Mouse (Mus musculus) liver (tissue): Measurements from ENCODE around the gene Retnla.
"Not testable (repeated sequence)": the region's sequence is repeated elsewhere in the genome, so short reads cannot be mapped to it uniquely, and the experiment has no call there.

Experiments used
- DNase-seq: peaks from one replicate; pipeline ENCODE4 v3.0.0-alpha.2; 2020; ENCODE audit warnings: mixed read lengths

The Retnla gene

DNA sequence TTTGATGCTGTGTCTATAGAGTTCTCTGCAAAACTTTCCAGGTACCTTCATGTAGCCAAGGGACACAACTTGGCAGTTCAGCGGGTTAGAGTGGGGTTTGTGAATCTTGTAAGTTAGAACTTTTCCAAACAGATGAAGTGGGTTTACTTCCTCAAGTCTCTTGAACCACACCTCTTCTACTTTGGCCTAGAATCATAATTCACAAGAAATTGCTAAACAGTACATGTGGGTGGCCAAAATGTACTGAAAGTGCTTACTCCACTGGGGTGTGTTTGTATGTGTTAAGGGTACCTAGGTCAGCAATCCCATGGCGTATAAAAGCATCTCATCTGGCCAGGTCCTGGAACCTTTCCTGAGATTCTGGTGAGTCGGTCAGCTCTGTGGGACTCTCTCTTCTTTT is at the start of gene Retnla:
Gene Retnla (plus strand): TSS at position 286 of the 400 bp plus-strand sequence.
- no peak for DNase-seq

DNA sequence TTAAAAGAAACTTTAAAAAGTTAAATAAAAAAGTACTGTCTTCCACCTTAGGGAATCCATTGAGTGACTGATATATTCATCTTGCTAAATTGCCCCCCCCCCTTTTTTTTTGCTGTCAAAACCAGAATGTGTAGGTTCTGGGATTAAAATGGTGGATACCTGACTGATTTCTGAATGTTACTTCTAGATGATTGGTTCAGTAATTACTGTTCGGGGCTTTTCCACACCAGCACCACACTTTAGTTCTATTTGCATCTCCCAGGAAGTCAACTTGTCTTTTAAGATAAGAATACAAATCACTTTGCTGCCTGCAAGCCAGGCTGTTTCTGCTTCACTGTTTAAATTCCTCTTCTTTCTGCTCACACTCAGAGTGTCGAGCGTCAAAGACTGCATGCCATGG is 44.1 kb upstream of the Retnla start:
- no peak for DNase-seq

DNA sequence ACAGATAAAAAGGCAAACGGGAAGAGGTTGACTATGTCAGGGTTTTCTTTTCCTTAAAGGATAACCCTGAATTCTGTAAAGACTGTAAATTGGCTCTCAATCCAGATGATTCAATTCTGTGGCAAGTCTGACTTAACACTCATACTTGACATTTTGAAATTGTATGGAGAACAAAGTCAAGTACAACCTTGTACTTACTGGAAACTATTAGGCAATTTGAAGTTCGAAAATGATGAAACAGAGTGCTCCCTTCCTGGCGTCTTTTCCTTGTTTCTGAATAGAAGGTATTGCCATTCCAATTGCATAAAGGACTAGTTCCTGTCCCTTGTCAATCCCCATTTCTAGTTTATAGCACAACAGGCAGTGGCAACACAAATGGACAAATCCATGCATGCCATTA is 42.9 kb upstream of the Retnla start:
- DNase-seq = no peak

DNA sequence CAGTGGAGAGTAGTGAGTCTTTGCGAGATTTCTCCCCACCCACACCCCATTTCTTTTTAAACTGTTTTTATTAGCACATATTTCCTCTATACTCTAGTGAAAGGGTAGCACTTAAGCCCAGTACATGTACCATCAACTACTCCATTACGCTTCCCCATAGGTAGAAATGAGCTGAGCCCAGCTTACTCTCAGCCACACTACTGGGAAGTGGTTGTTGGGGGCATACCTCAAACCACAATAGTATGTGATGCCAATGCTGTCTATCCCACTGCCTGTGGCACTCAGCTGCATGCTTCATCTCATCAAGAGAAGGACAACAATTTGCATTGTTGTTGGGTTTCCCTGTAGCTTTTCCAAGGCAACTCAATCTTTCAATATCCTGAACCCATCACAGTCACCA is 41.4 kb upstream of the Retnla start:
- DNase-seq = no peak

DNA sequence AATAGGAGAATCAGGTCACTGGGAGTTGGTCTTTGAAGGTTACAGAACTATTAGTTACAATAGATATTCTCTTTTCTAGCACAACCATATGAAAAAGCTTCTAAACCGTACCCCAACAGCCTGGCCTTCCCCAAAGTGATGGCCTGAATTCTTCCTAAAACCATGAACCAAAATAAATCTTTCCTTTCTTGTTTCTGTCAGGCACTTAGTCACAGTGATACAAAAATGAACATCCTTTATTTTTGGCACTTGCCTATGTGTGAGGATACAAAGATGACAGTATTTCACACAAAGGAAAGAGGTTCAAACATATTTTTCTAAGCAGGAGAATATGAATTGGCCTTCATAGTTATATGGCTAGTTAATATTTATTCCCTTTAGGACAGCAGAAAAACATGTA is 36.9 kb upstream of the Retnla start:
- DNase-seq = no peak

DNA sequence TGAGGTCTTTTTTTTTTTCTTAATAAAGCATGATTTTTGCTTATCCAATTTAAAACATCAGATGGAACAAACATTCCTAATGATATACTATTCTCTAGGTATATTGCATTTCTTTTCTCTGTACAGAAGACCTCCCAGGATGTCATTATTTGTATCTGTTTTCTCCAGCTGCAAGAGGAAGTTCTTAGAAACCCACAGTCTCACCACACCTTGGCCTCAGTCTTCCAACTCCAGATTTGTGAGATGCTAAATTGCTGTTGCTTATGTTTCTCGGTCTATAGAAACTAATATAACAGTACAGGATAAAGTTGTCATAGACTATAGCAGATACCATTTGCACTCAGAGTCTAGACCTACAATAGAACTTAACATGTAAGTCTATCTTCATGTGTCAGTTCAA is 35.8 kb upstream of the Retnla start:
- no peak for DNase-seq

DNA sequence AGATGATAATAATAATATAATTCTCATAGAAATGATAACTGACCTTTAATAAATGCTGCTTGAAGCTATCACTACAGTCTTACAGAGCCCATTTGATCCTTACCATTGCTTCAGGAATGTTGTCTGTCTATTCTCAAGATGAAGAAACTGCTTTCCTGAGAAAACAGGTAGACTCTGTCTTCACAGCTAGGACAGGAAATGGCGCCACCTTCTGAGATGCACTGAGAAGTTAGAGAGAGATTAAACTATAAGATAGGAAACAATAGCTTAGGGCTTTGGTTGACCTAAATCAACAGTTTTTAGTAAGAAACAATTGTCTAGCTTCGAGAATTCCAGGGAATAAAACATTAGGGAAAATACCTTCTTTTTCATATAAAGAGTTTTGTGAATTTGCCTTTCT is 33.0 kb upstream of the Retnla start:
- DNase-seq = no peak

DNA sequence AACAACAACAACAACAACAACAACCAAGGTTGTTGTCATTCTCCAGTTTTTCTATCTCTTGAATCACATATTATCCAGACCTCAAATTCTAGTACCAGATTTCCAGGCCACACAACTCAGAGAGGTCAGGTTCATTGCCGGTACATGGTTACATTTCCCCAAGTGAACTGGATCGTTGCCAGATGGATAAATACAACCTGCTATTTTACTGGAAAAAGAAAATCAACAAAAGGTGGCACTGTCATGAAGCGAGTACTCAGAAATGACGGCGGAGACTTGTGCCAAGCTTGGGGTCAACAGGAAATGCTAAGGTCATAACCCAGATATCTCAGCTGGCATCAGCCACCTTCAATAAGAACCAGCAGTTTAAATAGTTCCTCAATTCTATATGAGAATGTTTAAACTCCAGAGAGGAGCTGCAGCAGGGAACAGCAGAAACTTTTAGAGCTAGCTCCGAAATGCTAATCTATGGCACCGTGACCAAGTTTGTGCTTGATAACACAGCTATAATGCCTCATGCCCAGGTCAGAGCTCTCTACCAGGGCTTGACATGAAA is 30.4 kb upstream of the Retnla start:
- no peak for DNase-seq

DNA sequence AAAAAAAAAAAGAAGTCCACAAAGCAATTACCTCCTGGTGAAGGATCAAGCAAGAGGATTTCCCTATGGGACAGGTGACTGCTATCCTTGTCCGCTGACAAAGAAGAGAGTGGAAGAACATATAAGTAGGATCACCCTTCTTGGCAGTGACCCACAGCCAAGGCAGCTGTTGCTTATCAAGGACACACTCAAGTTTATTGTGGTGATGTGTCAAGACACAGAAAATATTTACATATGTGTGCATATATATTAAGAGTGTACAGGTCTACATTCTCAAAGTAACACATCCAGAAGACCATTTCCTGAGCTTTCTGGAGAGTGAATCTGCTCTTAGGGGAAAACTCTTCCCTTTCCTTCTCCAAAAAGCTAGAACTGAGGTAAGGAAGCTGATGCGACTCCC is 25.7 kb upstream of the Retnla start, which contains the start of gene Retnlb:
Gene Retnlb (plus strand): TSS at position 162 of the 400 bp plus-strand sequence.
- no peak for DNase-seq

DNA sequence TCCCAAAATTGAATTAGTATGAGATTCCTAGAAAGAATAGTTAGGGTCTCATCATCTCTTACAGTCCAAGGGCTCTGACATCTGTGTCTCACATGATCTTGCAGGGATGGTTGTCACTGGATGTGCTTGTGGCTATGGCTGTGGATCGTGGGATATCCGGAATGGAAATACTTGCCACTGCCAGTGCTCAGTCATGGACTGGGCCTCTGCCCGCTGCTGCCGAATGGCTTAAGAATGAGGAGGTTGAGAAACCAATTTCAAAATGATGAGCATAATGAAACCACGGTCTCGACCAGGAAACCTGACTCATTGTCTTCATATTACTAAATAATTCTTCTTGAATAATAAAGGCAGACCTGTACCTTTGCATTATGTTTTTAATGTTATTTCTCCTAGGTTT is 23.8 kb upstream of the Retnla start:
- no peak for DNase-seq

DNA sequence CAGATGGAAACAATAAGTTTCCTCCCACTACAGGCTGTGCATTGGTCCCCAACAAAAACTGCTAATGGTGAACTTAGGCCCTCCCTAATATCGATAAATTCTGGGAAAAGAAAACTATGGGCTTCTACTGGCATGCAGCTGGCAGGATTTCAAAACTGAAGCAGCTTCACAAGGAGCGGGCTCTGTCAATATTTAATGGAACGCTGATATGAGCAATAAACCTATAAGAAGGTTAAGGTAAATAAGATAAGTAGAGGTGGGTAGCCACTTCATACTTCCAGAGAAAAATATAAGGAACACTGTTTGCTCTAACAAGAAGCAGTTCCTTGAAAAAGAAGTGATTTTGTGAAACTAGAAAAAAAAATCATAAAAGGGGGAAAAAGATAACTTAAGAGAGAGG is 15.9 kb upstream of the Retnla start:
- DNase-seq = no peak

DNA sequence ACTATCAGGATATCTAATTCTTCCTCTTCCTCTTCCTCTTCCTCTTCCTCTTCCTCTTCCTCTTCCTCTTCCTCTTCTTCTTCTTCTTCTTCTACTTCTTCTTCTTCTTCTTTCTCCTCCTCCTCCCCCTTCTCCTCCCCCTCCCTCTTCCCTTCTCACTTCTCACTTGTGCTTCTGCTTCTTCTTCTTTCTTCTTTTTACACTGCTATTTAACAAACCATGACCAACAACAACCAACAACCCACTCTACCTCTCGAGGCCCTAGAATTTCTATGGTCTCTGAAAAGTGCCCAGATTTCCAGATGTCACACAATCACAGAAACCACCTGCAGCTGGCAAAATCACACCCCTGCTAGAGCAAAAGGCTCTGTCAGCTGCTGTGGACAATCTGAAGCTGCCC is 14.7 kb upstream of the Retnla start:
- no peak for DNase-seq

DNA sequence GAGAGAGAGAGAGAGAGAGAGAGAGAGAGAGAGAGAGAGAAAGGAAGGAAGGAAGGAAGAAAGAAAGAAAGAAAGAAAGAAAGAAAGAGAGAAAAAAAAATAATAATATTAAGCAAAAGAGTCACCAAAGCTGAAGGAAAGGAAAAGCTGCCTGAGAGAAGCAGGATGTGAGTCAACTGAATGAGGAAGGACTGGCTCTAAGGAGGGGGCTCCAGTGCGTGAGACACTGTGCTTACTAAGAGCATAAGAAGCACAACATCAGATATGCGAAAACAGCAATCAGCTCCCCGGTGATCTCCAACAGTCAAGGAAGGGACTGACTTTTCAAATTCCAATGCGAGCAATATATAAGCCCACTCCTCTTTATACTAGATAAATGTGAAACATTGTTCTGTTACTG is 13.3 kb upstream of the Retnla start:
- no peak for DNase-seq

DNA sequence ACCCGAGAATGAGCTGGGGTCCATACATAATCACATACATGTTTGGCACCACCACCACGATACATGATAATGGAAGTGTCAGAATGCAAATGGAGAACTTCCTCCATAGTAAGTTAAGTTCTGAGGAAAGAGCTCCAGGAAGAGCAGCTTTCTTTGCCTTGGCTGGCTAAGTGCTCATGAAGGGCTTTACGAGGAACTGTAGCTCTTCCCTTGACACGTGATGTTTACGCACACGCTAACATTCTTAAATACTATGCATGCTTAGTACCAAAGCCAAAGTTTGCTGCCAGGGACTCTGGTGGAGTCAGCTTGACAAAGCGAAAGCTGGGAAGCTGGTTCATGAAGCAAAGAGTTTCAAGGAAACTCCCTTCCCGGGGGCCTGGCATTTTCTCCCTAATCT is 10.3 kb upstream of the Retnla start:
- no peak for DNase-seq

DNA sequence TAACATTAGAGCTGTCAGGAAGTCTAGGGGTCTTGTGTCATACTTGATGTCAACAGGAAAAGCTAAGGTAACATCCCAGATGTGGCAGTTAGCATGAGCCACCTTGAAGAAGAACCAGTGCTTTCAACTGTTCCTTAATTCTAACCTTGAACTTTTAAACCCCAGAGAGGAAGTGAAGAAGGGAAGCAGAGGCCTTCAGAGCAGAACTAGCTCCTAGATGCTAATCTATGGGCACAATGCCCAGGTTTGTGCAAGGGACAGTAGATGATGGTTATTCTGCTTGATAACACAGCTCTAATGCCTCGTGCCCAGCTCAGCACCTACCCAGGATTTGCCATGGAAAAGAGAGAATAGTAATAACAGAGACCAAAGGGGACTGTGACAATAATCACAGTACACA is 8.7 kb upstream of the Retnla start:
- DNase-seq = not testable (repeated sequence)

DNA sequence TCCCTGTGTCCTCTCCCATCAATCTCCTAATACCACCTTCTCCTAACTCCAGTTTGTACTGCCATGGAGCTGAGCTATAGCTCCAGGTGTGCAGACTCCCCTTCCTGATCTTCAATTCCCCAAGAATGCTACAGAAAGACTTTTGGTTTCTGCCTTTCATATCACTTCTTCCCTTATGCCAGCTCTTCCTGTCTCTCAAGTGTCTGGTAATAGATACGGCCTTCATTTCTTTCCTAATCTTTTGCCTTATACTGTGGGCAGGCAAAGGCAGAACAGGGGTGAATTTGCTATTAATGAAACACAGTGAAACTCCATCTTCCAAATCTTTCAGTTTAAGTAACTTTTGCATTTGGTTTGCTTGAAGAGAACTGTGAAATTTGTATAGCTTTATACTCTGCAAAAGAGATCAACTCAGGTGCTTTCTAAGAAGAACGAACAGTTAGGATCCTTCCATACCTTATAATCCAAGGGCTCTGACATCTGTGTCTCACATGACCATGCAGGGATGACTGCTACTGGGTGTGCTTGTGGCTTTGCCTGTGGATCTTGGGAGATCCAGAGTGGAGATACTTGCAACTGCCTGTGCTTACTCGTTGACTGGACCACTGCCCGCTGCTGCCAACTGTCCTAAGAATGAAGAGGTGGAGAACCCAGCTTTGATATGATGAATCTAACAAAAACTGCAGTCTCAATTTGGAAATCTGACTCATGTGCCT is 1.5 kb downstream of the Retnla start:
- no peak for DNase-seq

DNA sequence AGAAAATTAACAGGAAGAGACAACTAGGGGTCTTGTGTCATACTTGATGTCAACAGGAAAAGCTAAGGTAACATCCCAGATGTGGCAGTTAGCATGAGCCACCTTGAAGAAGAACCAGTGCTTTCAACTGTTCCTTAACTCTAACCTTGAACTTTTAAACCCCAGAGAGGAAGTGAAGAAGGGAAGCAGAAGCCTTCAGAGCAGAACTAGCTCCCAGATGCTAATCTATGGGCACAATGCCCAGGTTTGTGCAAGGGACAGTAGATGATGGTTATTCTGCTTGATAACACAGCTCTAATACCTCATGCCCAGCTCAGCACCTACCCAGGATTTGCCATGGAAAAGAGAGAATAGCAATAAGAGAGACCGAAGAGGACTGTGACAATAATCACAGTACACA is 22.7 kb downstream of the Retnla start:
- DNase-seq = not testable (repeated sequence)

DNA sequence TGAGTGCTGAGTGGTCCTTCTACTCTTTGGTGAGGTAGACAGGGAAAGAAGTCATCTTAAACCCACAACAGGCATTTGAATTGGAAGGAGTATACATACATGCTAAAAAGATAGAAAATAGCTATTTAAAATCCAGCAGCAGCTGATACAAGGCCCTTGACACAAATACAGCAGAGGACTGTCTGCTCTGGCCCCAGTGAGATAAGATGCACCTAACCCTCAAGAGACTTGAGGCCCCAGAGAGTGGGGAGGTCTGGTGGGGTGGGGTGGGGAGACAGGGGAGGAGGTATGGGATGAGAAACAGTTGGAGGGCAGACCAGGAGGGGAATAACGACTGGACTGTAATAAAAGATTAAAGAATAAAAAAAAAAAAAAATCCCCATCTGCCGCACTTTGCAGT is 25.3 kb downstream of the Retnla start:
- DNase-seq = peak; percentile 10

DNA sequence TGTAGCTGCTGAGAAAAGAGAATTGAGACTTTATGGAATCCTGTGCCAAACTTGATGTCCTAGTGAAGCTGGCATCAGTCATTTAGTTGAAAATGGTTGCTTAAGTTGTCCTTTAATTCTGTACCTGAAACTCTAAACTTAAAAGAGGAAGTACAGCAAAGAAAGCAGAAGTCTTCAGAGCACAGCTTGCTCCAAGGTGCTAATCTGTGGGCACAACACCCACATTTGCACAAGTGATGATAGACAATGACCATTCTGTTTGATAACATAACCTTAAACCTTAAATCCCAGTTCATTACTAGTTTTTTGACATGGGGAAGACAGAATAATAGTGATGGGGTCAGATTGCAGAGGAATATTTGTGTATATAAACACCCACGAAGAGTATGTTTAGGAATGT is 26.3 kb downstream of the Retnla start:
- no peak for DNase-seq

DNA sequence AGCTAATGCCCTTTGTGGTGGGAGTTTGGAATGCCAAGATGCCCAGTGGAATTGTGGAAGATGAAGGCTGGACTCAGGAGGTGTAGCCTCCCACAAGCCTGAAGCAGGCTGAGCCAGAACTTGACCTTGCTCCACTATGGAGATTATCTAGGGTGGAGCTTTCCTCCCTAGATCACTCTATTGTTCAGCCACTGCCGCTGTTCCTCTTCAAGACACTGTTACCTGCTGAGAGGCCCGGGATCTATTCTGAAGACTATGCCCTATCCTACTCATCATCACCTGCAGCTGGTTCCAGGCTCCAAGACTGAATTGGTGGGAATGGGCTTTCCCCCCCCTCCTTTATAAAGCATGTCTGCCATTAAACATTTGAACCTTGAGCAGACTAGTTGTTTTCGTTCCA is 27.3 kb downstream of the Retnla start:
- no peak for DNase-seq

DNA sequence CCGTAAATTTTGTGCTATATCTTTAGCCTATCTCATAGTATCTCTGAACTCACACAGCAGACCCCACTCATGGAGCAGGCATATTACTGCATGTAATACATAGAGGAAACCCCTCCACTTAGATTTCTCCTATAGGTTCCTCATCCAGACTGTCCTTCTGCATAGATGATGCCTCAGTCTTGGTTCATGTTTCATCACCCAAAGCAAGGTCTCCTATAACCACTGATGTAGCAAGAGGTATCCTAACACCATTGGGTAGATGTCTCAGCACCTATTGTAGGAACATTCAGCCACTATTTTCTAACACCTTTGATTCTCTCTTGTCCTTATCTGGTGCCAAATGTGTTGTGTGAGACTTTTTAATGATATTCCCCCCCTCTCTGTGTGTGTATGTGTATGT is 29.4 kb downstream of the Retnla start:
- no peak for DNase-seq

DNA sequence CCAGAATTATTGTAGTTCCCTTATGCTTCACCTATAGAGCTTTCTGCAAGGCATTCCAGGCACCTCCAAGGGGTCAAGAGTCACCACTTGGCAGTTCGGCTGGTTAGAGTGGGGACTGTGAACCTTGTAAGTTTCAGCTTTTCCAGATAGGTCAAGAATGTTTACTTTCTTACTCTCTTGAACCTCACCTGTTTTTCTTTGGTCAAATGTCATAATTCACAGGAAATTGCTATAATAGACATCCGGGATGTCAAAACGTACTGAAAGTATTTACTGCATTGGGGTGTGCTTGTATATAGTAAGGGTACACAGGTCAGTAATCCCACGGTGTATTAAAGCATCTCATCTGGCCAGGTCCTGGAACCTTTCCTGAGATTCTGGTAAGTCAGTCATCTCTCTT is 30.0 kb downstream of the Retnla start, which contains the start of gene Retnlg:
Gene Retnlg (plus strand): TSS at position 301 of the 400 bp plus-strand sequence.
- no peak for DNase-seq

DNA sequence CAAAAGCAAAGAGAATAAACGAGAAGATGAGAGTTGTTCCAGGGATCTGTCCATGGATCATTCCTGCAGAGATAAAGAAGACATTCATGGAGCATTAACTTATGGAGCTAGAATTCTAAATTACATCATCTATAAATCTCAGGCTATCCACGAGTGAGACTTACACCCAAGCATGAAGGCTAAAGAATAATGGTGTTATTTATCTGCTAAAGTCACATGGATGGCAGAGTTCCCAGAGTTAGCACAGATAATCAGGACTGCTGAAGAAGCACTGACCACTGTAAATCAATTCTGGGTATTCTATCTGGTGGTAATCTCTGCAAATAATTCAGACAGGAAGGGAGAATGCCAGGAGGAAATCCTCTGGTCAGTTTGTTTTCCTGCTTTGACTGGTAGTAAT is 48.4 kb downstream of the Retnla start:
- DNase-seq = no peak
